Mouse (Mus musculus) thymus, adult 18-20 months (tissue): ENCODE data around the gene Gm17651.

Experiments used
- DNase-seq, 2 experiments: peaks; one replicate each; pipeline ENCODE4 v3.0.0; 2022; ENCODE audit warnings: mixed read lengths in 2 of 2

Gene Gm17651

DNA sequence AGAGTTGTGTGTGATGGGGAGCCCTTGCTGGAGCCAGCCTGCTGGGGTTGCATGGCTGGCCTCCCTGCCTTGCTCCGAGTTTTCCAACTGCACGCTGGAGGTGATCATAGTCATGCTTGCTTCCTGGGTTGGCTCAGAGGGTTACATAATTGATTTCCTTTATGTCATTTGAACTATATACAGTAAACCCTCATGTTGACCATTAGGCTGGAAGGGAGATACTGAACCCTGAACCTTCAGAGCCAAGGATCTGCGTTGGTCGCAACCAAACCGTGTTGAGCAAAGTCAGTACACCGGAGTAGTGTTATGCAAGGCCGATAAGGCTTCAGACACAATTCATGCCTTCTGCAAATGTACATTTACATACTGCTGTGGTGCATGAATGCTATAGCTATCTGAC lies 46.6 kb downstream of the Gm17651 start:
- DNase-seq = no peak

DNA sequence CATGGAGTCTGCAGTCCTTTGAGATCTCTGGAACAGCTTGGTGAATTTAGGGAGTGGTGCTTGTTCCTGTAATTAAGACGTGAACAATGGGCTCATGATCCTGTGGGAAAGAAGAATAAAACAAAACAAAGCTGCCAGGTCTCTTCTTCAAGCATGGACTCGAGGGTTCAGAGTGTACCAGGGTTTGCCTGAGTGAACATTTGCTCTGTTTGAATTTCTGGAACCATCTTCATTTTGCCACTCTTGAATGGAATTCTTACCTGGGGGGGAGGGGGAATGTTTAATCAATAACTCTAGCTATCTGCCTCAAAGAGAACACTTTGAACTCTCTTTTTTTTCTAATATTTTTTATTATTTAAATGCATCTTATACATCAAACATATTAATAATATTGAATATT lies 49.9 kb downstream of the Gm17651 start:
- no peak for DNase-seq
